Mouse (Mus musculus) cerebellum, adult 9-11 months (tissue): Measurements from ENCODE around the gene Cemip2.
"Not testable (repeated sequence)": the region's sequence is repeated elsewhere in the genome, so short reads cannot be mapped to it uniquely, and the experiment has no call there.

Experiments used
- DNase-seq: peaks from one replicate; pipeline ENCODE4 v3.0.0; 2022

The Cemip2 gene

DNA sequence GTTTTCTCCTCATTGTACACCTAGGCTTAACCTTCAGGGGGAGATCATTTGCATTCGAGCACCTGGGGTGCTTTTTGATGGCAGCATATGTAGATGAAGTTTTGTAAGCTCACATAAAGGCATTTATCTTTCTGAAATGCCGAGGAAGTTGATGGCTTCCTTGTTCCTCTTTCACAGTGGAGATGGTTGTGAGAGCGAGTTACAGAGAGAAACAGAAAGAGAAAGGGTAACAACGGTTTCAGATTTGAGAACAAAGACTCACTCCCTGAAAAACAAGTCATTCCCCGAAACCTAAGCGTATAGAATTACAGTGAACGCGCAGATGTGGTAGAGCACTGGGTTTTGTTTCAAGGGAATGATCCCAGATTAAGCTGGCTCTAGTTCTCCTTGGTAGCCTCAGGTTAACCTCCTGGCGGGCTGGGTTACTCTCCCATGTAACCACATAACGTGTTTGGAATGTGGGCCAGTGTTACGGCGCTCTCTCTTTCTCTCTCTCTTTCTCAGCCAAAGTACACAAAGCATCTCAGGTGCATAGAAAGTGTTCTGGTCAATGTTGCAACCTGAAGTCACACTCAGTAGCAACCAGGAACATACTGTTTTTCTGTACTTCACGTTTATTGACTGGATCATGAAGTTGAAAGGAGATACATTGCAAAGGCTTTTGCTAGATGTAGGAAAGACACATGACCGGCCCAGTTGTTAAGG is 40.0 kb downstream of the Cemip2 start:
- no peak for DNase-seq

DNA sequence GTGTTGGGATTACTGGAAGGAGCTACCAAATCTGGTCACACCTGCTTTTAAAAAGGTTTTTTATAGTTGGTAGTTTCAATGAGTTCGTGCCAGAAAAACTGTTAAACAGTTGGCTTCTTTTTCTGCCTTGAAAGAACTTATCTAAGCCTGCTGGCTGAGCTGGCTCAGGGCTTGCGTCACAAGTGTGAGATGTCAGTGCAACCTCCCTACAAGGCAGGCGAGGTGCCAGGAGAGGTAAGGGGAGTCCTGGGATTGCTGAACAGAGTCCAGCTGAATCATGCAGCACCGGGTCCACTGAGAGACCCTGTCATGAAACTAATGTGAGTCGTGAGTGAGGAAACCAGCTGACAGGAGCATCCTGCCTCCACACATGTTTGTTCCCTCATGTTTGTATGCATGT is 41.4 kb downstream of the Cemip2 start:
- DNase-seq: no peak

DNA sequence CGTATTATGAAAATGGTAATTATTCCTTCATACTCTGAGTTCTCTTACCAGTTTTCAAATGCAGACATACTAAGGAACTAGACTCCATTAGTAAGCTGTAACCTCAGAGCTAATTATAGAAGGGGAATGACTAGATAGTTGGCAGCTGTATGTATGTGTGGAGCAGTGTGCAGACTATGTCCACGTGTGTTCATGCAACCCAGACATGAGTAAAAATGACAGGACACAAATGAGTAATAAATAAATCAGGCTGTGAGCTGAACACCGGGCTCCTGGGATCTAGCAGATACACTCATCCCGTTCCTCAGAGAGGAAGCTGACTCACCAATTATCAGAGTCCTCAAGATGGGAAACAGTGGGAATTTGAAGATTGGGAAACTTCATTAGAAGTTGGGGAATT is 42.0 kb downstream of the Cemip2 start:
- no peak for DNase-seq

DNA sequence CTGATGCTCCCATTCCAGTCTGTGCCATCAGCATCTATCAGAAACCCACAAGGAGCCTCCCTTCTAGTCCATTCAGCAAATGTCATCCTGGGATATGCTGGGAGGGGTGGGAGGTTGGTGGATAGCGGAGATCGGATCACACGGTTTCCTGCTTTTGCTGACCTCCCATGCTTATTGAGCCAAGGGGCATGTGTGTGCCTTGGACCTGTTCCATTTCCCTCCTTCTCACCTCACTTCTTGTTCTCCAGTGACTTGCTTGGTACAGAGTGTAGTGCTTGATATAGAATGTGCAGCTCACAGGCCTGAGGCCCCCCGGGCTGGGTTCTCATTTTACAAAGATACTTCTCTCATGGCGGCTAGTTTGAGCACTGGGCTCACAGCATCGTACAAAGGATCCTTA is 43.7 kb downstream of the Cemip2 start:
- no peak for DNase-seq

DNA sequence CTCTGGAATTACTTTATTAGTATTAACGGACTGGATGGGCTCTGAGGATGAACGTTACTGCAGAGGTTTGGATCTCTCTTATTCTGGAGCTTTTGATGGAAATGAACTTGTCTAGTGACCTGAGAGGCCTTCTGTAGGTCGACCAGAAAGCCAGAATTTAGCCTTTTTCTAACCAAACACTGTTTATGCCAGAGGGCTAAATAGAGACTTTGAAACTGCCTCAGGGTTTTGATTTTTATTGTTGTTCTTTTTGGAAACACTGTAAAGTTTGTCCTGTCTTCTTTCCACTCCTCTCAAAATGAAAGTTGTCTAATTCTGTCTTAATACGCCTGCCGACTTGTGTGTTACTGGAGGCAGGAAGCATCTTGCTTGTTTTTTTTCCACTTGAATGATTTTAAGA is 46.0 kb downstream of the Cemip2 start:
- DNase-seq: no peak

DNA sequence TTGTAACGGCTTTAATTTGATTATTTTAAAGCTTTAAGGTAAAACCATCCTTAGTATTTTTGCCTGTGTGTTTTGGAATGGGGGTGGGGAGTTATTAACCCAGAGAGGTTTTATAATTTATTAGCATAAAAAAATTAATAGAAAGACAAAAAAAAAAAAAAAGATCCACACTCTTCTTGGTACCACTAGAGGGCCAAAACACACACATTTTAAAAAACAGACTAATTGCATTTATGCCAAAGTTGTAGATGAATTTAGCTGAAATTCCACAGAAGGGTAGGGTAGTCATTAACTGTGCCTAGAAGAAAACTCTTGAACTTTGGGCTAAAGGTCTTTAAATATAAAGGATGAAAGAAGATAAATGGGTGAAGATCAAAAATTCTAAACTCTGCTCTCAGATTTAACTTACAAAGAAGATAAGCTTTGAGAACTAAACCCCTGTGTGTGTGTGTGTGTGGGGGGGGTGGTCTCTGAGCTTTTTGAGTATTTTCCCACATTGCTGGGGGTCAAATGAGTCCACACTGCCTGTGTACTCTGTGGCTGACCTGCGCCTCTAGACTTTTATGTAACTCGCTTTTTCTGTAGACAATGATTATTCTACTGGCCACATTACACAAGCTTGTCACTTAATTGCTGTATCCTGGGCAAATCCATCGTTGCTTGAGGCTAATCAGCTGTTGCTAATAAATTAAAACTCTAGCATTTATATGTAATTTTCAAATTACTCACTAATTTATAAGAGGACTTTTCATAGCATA is 47.2 kb downstream of the Cemip2 start:
- no peak for DNase-seq

DNA sequence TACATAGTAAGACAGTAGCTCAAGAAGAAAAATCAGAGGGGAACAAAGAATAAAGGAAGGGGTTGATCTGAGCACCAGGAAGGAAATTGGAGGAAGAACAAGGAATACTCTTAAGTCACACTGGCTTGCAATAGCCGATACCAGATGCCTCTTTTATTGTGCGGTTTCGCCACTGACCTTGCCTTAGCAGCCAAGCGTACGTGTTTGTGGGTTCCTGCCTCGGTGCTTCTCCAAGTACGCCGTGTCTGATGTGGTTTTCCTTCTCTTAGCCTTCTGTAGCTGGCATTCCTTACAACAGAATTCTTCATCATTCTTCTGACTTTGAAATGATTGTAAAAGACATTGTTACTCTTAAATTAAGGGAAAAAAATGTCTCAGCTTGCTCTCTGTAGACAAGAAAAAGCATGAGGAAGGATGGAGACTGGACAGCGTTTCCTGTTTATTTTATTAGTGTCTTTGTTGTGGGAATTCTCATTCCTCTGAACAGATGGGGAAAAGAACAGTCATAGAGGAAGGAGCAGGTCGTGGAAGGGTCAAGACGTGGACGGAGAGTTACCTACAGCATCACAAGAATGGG is 55.4 kb downstream of the Cemip2 start:
- DNase-seq: no peak

DNA sequence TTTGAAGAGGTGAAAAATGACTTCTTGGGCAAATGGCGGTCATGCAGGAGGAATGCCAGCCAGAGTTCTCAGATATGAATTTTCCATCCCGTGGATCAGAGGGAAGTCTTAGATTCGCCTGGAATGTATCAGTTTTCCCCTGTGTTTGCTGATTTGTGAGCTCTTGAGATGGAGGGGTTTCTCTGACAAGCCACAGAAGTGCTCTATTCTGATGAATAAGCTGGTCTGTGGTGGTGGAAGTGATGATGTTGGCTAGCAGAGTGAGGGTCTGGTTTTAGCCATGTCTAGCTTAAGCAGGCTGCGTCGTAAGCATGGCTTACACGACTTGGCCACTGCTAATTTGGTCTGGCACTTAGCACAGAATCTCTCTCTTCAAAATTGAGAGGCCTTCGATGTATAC is 56.8 kb downstream of the Cemip2 start:
- DNase-seq: no peak

DNA sequence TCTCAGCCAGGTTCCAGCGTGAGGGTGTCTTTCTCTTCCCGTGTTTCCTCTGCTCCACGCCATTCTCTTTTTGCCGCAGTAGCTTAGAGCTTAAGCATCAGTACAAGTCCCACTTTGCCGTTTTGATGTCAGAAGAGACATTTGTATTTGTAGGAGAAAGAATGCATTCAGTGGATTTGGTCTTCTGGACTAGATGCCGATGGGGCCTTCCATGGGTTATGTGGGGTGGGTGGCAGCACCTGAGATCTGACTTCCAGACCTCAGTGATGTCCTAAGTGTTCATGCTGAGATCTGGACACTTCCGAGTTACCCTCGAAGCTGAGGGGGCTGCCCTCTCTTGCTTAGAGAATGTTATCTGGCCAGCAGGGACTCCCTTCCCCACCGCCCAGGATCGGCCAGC is 72.6 kb downstream of the Cemip2 start:
- DNase-seq: no peak

DNA sequence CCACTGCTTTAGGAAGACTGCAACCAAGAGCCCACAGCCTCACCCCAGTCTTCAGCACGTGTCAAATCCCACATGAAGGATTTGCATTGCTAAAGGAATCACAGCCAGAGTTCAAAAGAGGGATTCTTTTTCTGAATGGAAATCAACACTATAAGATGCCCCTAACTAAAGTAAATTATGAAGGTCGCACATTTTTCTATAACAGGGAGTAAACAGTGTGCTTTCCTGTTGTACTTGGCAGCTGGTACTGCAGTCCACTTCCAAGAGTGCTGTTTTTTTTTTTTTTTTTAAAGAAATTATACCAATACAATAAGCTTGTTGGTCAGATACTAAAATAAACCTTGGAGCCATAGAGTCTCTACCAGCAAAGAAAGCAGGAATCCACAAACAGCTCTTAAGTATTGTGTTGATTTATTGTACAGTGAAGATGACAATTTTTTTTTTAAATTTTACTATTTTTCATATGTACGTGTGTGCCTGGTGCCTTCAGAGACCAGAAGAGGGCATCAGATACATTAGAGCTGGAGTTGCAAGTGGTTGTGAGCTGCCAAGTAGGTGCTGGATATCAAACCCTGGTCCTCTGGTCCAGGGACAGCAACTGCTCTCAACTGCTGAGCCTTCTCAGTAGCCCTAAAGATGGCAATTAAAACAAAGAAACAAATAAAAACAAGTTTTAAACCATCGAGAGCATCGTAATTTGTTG is 76.5 kb downstream of the Cemip2 start:
- DNase-seq: no peak

DNA sequence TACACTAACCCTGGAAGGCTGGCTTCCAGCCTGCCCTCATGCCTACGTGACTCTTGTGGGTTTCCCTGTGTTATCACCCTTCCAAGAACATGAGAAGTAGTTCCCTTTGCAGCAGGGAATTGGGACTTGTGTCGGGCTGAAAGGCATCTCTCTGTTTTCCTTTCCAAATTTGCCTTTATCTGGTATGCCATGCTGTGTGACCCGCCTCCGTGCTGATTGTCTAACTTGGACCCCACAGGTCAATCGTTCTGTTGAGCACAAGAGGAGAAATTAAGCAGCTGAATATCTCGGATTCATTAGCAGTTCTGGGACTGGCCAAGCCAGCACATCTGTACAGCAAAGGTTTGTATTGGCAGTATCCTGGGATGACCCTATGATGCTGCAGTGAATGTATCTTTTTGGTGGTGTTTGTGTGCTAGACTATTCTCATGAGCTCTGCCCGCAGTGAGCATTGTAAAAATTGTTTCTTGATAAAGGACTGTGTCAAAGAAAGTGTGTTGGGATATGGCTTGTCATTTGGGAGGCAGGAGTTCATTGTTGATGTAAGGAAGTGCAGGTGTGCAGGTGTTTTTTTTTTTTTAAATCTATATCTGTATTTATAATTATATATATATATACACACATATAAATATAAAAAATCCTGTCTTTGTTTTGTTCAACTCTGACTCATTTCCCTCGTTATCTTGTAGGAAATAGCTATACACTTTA is 77.4 kb downstream of the Cemip2 start:
- no peak for DNase-seq

DNA sequence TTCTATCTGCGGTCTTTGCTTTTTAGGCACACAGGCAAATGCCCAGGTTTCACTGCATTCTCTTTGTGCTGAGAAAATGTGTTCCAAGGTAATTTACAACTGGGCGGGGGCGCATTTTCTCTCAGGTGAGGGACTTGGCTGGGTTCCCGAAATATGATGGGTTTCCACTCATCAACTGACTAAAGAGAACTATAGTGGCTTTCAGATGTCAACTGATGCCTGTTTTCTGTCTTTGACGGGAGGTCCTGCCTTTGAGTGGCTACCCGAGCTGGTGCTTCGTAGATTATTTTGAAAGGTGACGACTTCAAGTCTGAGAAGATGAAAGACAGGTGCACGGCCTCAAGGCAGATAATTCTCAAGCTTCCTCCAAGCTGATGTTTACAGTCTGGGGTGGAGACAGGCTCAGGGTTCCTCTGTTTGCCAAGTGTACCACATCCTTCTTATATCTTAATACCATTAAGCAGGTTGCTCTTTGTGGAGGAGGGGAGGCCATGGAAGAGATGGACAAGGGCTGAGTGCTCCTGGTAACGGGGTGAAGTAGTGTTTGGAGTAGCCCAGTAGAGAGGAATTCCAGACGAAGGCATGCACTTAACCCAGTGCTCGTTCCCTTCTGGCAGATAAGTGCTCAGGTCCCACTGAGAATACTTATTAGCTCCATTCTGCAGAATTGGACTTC is 80.8 kb downstream of the Cemip2 start:
- DNase-seq: no peak

DNA sequence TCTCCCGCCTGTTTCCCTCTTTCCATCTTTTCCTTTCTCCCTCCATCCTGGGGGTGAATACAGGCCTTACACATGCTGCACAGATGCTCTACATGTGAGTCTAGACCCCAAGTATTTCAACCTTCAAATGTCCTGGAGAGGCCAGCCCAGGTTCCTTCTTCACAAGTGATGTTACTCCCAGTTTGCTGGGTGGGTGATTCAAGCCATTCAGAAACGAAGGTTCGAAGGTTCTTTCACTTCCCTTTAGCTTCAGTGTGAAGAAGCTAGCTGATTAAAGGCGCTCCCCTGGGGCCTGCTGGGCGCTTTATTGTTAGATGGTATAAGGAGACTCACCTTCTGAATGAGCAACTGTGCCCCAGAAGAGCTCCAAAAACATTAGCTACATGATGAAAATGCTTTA is 82.0 kb downstream of the Cemip2 start:
- no peak for DNase-seq

DNA sequence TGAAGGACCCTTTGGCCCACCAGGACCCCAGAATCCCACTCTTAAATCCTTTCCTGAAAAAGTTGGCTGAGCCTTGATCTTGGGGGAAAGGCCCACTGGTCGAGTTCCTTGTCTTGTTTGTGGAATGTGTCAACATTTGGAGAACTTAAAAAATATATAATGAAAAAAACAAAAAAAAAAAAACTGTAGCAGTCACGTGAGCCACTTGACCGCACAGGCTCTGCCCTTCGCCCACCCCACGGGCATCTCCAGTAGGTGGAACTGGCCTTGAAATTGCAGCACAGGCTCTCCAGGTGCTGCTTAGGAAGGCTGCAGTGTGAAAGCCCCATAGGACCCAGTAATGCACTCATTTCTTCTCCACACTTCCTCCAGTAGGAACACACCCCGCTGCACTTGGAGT is 82.8 kb downstream of the Cemip2 start:
- no peak for DNase-seq

DNA sequence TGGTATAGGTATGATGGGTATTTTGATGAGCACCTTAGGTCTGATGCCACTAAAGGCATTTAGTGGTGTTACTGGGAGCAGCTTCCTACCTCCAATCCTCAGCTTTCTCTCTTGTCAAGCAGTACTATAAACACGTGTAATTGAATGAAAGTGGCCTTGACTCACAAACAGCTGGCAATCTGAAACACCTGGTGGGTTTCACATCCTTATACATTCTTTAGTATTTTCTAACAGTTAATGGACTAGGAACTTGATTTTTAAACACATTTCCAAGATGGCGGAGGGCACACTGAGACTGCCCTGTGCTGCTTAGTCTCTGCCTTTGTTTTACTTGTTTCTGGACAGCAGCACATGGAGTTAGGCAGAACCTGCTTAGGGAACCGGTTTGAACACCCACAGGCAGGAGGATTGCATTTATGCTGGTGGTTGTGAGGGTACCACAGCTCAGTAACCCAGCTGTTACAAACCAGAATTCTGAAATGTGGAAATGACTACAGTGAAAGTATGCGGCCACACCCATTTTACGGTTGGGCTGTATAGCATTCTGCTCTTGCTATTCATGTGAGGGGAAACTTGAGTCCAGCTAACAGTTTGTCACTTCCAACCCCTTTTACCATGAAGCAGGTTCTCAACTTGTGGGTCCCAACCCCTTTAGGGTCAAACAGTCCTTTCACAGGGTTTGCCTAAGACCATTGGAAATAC is 84.3 kb downstream of the Cemip2 start:
- DNase-seq: no peak

DNA sequence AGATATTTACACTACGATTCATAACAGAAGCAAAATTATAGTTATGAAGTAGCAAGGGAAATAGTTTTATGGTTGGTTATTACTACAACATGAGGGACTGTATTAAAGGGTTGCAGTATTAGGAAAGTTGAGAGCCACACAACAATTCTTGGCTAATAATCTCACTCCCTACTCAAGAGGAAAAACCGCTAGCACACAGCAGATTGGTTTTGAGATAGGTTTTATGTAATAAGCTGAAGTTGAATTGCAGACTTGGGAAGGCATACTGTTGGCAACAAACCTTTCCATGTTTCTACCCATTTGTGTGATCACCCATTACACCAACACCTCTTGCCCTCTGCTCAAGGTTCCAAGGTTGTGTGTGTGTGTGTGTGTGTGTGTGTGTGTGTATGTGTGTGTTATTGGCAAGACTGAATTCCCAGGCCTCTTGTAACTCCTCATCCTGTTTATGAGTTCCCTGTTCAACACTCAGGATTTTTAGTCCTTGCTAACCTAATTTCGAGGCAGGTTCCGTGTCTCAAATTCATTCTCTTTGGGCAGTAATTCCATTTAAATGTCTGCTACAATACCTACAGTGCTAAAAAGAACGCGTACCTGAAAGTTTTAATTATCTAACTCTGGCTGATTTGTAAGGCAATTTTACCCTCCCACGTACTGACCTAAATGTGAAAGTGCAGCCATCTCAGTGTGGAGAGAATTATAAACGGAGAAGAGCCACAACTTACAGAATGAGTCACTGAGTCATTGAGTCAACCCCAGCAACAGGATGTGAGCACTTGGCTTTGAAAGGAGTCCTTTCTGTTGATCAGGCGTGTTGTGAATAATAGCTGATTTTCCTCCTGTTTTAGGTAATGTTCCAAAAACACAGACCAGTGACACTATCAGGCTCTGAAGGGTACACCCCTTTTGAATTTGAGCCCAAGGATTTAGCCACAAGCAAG is 85.1 kb downstream of the Cemip2 start:
- no peak for DNase-seq

DNA sequence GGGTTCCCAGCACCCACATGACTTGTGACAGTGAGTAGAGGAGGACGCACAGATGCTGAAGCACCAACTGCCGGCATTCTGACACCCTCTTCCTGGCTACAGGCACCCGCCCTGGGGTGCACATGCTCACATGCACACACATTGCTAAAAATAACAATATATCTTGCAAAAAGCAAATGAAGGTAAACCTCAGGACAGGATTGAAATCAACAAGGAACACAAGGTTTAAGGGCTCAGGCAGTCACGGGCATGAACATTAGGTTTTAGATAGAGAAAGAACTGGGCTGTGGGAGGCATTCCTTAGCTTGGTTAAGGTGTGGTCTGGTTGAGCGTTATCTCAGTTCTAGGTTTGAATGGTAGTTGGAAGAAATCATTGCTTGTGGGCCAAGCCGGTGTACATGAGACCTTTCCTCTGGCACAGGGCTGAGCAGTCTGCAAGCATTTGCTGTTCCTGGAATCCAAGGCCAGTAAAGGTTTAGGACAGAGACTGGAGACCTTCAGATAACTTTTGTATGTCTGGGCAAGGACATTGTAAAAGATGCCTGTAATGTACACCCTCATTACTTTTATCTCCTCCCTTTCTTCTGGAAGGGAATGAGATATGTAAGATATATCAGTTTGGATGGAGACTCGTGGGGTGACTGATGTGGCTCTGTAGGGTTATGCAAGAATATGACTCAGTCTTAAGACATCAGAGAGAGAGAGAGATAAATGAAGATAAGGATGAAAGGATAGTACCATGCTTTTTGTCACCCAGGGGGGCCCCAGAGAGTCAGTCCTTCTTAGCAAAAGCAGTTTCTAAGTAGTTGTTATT is 87.3 kb downstream of the Cemip2 start:
- DNase-seq: no peak

DNA sequence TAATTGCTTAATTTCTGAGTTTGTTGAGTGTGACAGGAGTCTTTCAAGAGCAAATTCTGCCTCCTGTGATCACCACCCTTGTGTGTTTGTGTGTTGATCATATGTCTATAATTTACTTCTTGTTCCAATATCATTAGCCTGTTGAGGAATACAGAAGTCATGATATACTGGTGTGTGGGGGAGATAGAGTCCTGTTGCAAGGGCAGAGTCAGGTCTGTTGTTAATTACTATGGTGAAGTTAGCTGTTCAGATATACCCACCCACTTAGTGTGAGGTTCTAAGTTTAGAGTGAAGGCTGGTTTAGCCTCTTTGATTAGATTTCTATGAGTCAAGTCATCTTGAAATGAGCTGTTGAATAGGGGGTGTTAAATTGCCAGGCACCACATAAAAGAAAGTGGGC is 88.0 kb downstream of the Cemip2 start:
- no peak for DNase-seq

DNA sequence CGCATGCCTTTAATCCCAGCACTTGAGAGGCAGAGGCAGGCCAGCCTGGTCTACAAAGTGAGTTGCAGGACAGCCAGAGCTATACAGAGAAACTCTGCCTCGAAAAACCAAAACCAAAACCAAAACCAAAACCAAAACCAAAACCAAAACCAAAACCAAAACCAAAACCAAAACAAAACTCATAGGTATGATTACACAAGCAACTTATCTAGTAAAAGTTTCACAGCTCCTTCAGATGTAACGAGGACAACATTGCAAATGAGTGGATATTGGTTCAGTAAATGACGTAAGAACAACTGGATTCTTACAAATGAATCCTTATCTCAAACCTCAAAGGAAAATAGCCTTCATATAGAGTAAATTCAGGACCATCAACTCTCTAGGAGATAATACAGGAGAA is 88.6 kb downstream of the Cemip2 start:
- not testable (repeated sequence) for DNase-seq

DNA sequence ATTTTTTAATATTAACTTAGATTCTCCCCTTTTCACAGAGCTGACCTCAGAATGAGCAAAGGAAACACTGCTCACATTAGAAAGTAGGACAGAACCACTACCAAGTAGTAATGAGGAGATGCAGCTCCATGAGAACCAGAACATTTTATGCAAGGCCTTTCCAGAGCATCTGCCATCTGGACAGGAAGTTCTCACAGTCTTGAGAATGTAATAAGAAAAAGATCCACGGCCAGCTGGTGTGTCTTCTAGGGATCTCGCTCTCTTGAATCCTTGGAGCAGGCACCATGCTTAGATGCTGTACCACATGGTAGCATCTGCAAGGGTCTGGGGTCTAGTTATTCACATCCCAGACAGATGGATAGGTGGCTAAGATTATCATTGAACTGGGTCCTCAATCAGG is 90.3 kb downstream of the Cemip2 start:
- DNase-seq: no peak
